Mouse (Mus musculus) limb, embryonic 15.5 days (tissue): ENCODE measurements at regions not wholly inside any gene's neighbourhood (a gene's known extent, or its start where the extent isn't known, plus 50 kb on each side); places are given as distances from the start of the nearest gene placed in this dataset.

Experiments used
- ATAC-seq: fragments of 200-750 bp; cut with Nextera tagmentation; 2 replicates; pipeline ENCODE4 v1.8.0; 2017; ENCODE audit warnings: low read depth, moderate TSS enrichment; ENCODE audit not compliant: insufficient number of reproducible peaks, low FRiP score, low TSS enrichment
- H3K27ac ChIP-seq: fragments of 300-500 bp; sonication (generic); 2 replicates; pipeline ENCODE4 v1.5.1; 2015; ENCODE audit warnings: moderate library complexity, mild to moderate bottlenecking, inconsistent platforms
- H3K27me3 ChIP-seq: fragments of 300-500 bp; sonication (generic); 2 replicates; pipeline ENCODE4 v1.6.1; 2015; ENCODE audit warnings: inconsistent platforms
- H3K36me3 ChIP-seq: fragments of 300-500 bp; sonication (generic); 2 replicates; pipeline ENCODE4 v1.6.1; 2015; ENCODE audit warnings: inconsistent platforms
- H3K4me1 ChIP-seq: fragments of 300-500 bp; sonication (generic); 2 replicates; pipeline ENCODE4 v1.6.1; 2015; ENCODE audit warnings: inconsistent platforms
- H3K4me2 ChIP-seq: fragments of 300-500 bp; sonication (generic); 2 replicates; pipeline ENCODE4 v1.6.1; 2015; ENCODE audit warnings: mild to moderate bottlenecking, inconsistent platforms
- H3K4me3 ChIP-seq: fragments of 300-500 bp; sonication (generic); 2 replicates; pipeline ENCODE4 v1.5.1; 2015; ENCODE audit warnings: mild to moderate bottlenecking, inconsistent platforms
- H3K9ac ChIP-seq: fragments of 300-500 bp; sonication (generic); 2 replicates; pipeline ENCODE4 v1.6.1; 2015; ENCODE audit warnings: inconsistent platforms
- H3K9me3 ChIP-seq: fragments of 300-500 bp; sonication (generic); 2 replicates; pipeline ENCODE4 v1.6.1; 2016; ENCODE audit warnings: inconsistent platforms
- WGBS: fragments of 180-500 bp; shearing (Covaris S2); methylation state at CpG from one replicate; pipeline ENCODE4 v1.1.7; 2015; 5-methylcytosine and 5-hydroxymethylcytosine counted together

DNA sequence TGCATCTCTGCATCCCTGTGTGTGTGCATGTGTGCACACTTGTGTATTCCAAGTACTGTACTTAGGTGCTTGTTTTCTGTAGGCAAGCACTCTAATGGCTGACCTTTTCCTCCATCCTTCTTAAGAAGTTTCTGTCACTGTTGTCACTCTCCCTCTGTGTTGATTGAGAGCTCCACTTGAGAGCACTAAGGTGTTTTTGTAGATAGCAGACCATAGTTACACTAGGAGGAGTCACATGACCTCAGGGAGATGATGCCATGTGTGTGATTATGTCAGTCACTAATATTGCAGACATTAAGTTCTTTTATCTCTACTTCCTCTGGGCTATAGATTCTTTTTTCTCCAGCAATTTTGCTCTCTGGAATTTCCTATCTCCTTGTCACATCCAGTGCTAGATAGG, 225.9 kb upstream of the Ttc29 start:
- ATAC-seq, result no peak

GRCm38 (mm10) chr8:77988291-77989056, 224.6 kb upstream of the Ttc29 start:
- no peak overlapping the region for H3K9ac ChIP-seq
- H3K36me3 ChIP-seq, result no peaks in the 10 kb centered on the region
- WGBS, result 63% methylated on average over 8 of the region's 8 CpGs
- no peaks in the 10 kb centered on the region for H3K4me1 ChIP-seq
- H3K27me3 ChIP-seq, result no peaks in the 10 kb centered on the region
- H3K4me3 ChIP-seq, result no peak overlapping the region
- H3K27ac ChIP-seq, result no peak overlapping the region
- no peak for ATAC-seq
- H3K9me3 ChIP-seq, result no peaks in the 10 kb centered on the region
- H3K4me2 ChIP-seq, result no peak overlapping the region

More for the DNA sequence above, 225.9 kb upstream of the Ttc29 start:
- no peak overlapping the region for H3K4me2 ChIP-seq
- H3K27me3 ChIP-seq, result no peaks in the 10 kb centered on the region
- no peak overlapping the region for H3K9ac ChIP-seq
- no peaks in the 10 kb centered on the region for H3K9me3 ChIP-seq
- no peak overlapping the region for H3K4me3 ChIP-seq
- no peak overlapping the region for H3K27ac ChIP-seq
- no peaks in the 10 kb centered on the region for H3K36me3 ChIP-seq
- H3K4me1 ChIP-seq, result no peaks in the 10 kb centered on the region

GRCm38 (mm10) chr8:77991050-77991449, 222.0 kb upstream of the Ttc29 start:
- H3K27ac ChIP-seq, result no peak overlapping the region
- no peaks in the 10 kb centered on the region for H3K9me3 ChIP-seq
- no peak overlapping the region for H3K4me2 ChIP-seq
- H3K4me3 ChIP-seq, result no peak overlapping the region
- 40% methylated on average over 4 of the region's 4 CpGs for WGBS
- no peaks in the 10 kb centered on the region for H3K36me3 ChIP-seq
- H3K27me3 ChIP-seq, result no peaks in the 10 kb centered on the region
- no peak for ATAC-seq
- H3K9ac ChIP-seq, result no peak overlapping the region
- H3K4me1 ChIP-seq, result no peaks in the 10 kb centered on the region

- H3K36me3 ChIP-seq, result no peaks in the 10 kb centered on the region
- H3K4me2 ChIP-seq, result no peak overlapping the region
- H3K27me3 ChIP-seq, result no peaks in the 10 kb centered on the region
- 94% methylated on average over 2 of the region's 3 CpGs for WGBS
- no peak overlapping the region for H3K4me3 ChIP-seq
- H3K4me1 ChIP-seq, result peaks cover 11% of the 10 kb centered on the region; the same call in 1 of the 2 replicates
- H3K27ac ChIP-seq, result no peak overlapping the region
- H3K9me3 ChIP-seq, result no peaks in the 10 kb centered on the region
- no peak overlapping the region for H3K9ac ChIP-seq
- ATAC-seq, result no peak
Measured at GRCm38 (mm10) chr8:78000303-78000702, 212.8 kb upstream of the Ttc29 start.

GRCm38 (mm10) chr8:78001656-78002055, 211.4 kb upstream of the Ttc29 start:
- Histone ChIP-seq H3K27ac (no peak overlapping the region), H3K4me3 (no peak overlapping the region), H3K4me1 (peaks cover 11% of the 10 kb centered on the region; the same call in 1 of the 2 replicates), H3K36me3 (no peaks in the 10 kb centered on the region), H3K9me3 (no peaks in the 10 kb centered on the region), H3K27me3 (no peaks in the 10 kb centered on the region), H3K4me2 (no peak overlapping the region), H3K9ac (no peak overlapping the region)
- no peak for ATAC-seq
- WGBS, result 34% methylated on average over 5 of the region's 5 CpGs

GRCm38 (mm10) chr8:78002071-78002470, 211.0 kb upstream of the Ttc29 start:
- Histone ChIP-seq H3K4me2 (no peak overlapping the region), H3K9me3 (no peaks in the 10 kb centered on the region), H3K9ac (no peak overlapping the region), H3K27ac (no peak overlapping the region), H3K36me3 (no peaks in the 10 kb centered on the region), H3K4me3 (no peak overlapping the region), H3K27me3 (no peaks in the 10 kb centered on the region), H3K4me1 (peaks cover 11% of the 10 kb centered on the region; the same call in 1 of the 2 replicates)
- ATAC-seq, result no peak
- WGBS, result 15% methylated on average over 3 of the region's 3 CpGs

DNA sequence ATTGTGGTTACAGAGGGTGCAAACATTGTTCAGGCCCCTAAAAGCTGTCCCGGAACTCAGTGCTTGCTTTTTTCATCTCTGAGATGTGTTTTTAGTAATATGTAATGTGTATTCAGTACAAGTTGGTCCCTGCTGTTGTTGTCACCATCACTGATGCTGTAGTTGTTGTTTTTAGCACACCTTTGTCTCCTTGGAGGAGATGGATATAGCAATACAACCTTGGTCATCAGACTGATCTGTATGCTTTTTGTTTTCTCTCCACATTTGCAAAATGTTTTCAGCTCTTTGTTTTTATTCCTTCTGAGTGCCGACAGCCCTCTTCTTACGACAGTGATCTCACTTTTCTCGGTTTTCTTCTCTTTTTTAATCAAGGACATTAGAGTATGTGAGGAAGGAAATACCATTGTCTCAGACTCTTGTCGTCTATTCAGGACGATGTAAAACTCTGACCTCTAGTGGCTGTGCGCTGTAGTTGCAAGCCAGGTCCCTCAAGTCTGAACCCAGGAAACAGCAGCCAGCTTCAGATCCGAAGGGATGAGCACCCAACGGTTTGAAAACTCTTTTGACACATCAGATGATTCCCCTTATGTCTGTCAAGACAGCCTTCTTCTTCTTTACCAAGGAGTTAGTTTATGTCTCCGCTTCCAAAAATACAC, 209.1 kb upstream of the Ttc29 start:
- Histone ChIP-seq H3K27ac (no peak overlapping the region), H3K9ac (no peak overlapping the region), H3K4me2 (no peak overlapping the region), H3K27me3 (no peaks in the 10 kb centered on the region), H3K36me3 (no peaks in the 10 kb centered on the region), H3K9me3 (no peaks in the 10 kb centered on the region), H3K4me1 (peaks cover 11% of the 10 kb centered on the region; the same call in 1 of the 2 replicates), H3K4me3 (no peak overlapping the region)
- 14% methylated on average over 10 of the region's 10 CpGs for WGBS
- no peak for ATAC-seq

GRCm38 (mm10) chr8:78004891-78005290, 208.2 kb upstream of the Ttc29 start:
- Histone ChIP-seq H3K4me2 (no peak overlapping the region), H3K4me1 (peaks cover 11% of the 10 kb centered on the region; the same call in 1 of the 2 replicates), H3K9ac (no peak overlapping the region), H3K4me3 (no peak overlapping the region), H3K27ac (no peak overlapping the region), H3K36me3 (no peaks in the 10 kb centered on the region), H3K9me3 (no peaks in the 10 kb centered on the region), H3K27me3 (no peaks in the 10 kb centered on the region)
- WGBS, result 49% methylated on average over 12 of the region's 12 CpGs
- ATAC-seq, result no peak

GRCm38 (mm10) chr8:78013101-78013500, 200.0 kb upstream of the Ttc29 start:
- no peaks in the 10 kb centered on the region for H3K9me3 ChIP-seq
- no peaks in the 10 kb centered on the region for H3K27me3 ChIP-seq
- H3K4me2 ChIP-seq, result no peak overlapping the region
- no peaks in the 10 kb centered on the region for H3K36me3 ChIP-seq
- no peaks in the 10 kb centered on the region for H3K4me1 ChIP-seq
- no peak for ATAC-seq
- H3K9ac ChIP-seq, result no peak overlapping the region
- no peak overlapping the region for H3K27ac ChIP-seq
- no peak overlapping the region for H3K4me3 ChIP-seq

DNA sequence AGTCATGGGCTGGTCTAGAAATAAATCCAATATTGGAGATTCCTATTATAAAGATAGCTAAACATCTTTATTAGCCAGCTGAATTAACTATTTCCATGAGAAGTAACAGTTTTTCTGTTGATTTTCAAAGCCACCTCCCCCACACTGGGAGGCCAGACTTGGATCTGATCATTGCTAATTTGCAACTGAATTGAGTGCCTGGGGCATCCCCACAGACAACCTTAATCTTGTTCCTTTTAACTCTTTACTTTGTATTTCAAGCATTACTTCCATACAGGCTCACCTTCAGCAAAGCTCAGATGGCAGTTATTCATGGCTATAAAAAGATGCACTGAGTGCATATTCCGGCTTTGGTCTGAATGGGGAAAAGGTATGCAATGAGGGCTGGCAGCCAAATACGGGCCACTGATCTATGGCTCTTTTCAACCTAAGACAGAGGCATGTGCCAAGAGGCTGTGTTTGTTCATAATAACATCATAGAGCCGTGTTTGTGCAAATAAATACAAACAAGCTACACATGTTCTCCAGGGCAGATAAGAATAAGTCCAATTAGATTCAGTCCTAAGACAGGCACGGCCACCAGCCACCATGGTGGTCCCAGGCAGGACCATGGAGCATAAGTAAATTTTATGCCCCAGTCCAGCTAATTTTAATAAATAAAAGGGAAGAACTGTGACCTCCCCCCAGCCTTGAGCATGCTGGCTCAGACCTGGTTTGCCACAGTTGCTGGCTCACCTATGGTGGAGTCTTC, 194.5 kb upstream of the Ttc29 start:
- Histone ChIP-seq H3K4me1 (peaks cover 4% of the 10 kb centered on the region), H3K9me3 (no peaks in the 10 kb centered on the region), H3K4me3 (no peak overlapping the region), H3K4me2 (no peak overlapping the region), H3K9ac (no peak overlapping the region), H3K27ac (no peak overlapping the region), H3K36me3 (no peaks in the 10 kb centered on the region), H3K27me3 (no peaks in the 10 kb centered on the region)
- 61% methylated on average over 4 of the region's 4 CpGs for WGBS
- no peak for ATAC-seq

DNA sequence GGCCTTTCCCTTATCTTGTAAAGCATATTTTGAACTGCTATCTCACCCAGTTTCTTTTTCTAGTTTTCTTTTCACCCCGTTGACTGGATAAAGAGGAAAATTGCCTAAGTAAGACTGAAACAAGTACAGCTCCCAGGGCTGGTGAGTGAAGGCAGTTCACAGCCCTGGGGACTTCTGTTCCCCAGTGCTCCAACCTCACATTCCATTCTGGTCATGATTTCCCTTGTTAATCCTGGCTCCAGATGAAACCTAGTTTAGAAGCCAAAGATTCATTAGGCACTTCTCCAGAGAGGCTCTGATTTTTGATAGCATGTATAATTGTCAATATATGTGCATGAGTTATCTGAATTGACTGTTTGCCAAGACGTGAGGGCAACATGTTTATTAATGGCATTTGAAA, 191.6 kb upstream of the Ttc29 start:
- no peak for ATAC-seq
- no peak overlapping the region for H3K4me3 ChIP-seq
- H3K27me3 ChIP-seq, result no peaks in the 10 kb centered on the region
- 57% methylated on average over 2 of the region's 2 CpGs for WGBS
- H3K4me1 ChIP-seq, result peaks cover 11% of the 10 kb centered on the region
- no peak overlapping the region for H3K9ac ChIP-seq
- H3K9me3 ChIP-seq, result no peaks in the 10 kb centered on the region
- no peak overlapping the region for H3K27ac ChIP-seq
- no peaks in the 10 kb centered on the region for H3K36me3 ChIP-seq
- no peak overlapping the region for H3K4me2 ChIP-seq

DNA sequence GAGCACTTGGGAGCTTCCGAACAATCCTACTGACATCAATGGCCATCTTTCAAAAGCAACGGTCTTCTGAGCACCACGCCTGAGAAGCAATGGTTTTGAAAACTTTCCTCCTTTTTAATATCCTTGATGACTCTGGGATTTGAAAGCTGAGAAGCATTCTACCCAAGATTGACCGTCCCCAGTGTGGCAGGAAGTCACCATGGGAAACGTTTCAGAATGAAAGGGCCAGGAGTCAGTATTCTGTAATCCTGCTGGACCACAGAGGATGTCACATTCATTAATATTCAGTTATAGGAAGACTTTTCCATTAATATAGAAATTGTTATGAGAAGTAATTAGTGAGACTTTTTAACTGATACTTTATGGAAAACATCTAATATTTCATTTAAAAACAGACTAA, 190.1 kb upstream of the Ttc29 start:
- Histone ChIP-seq H3K9me3 (no peaks in the 10 kb centered on the region), H3K9ac (no peak overlapping the region), H3K27me3 (no peaks in the 10 kb centered on the region), H3K4me2 (no peak overlapping the region), H3K36me3 (no peaks in the 10 kb centered on the region), H3K27ac (no peak overlapping the region), H3K4me1 (peaks cover 11% of the 10 kb centered on the region), H3K4me3 (no peak overlapping the region)
- ATAC-seq, result no peak
- WGBS, result 64% methylated on average over 5 of the region's 5 CpGs
